Comparison of ENCODE assay signal across 8 mouse cellular contexts in genomic region chr19:61265349-61266245, GRCm38 (mm10). TPM values are rescaled to one million over a fixed set of nuclear protein-coding genes. Genes with fewer than 3 reads are reported as not detected.
A peak's percentile ranks its signal among the peaks of the same experiment; 100 is the strongest.
DNase-seq lines count a peak whose midpoint lies in the region; ATAC-seq lines count a peak whose summit lies in the region.

No protein-coding gene starts in this region.

- H3K36me3 ChIP-seq in hindbrain, embryonic 16.5 days (ENCODE audit: control insufficient read depth, insufficient read depth, low read length), result no peaks in the 10 kb centered on the region

- no peaks in the 10 kb centered on the region for H3K4me1 ChIP-seq in hindbrain, embryonic 16.5 days (ENCODE audit: control insufficient read depth, insufficient read depth, low read depth, low read length)

- H3K9me3 ChIP-seq in hindbrain, embryonic 16.5 days (ENCODE audit: control insufficient read depth, low read length), result no peaks in the 10 kb centered on the region

- H3K27ac ChIP-seq in hindbrain, embryonic 16.5 days (ENCODE audit: low read depth, low read length), result no peak overlapping the region

- peak; percentile 69 for ATAC-seq in hindbrain, embryonic 16.5 days
- peak; percentile 83 for ATAC-seq in megakaryocyte, adult 5-6 weeks (ENCODE audit: poor library complexity, severe bottlenecking)

- no peak overlapping the region for H3K4me2 ChIP-seq in hindbrain, embryonic 16.5 days (ENCODE audit: low read length)

- H3K4me3 ChIP-seq in hindbrain, embryonic 16.5 days (ENCODE audit: low read length), result no peak overlapping the region

- WGBS in hindbrain, embryonic 16.5 days, result 23% methylated on average over 3 of the region's 3 CpGs

- H3K9ac ChIP-seq in hindbrain, embryonic 16.5 days (ENCODE audit: low read depth, low read length), result no peak overlapping the region

- H3K27me3 ChIP-seq in hindbrain, embryonic 16.5 days (replicated peaks; ENCODE audit: control insufficient read depth, insufficient read depth, low read length), result no peaks in the 10 kb centered on the region

- peak; percentile 85 for DNase-seq in Muller cell, postnatal 12 days (ENCODE audit: inconsistent ontology term)
- DNase-seq in c-Kit-negative CD71-positive TER-119-positive erythroid progenitor cells, embryonic 14.5 days (ENCODE audit: low read depth, low spot score), result peak; percentile 70
- peak; percentile 84 for DNase-seq in forelimb bud, embryonic 11.5 days (ENCODE audit: low read depth, low spot score)
- DNase-seq in left cerebral cortex, adult 11 months (ENCODE audit: low spot score), result peak; percentile 60
- DNase-seq in right cerebral cortex, postnatal 10 days (ENCODE audit: low spot score in 2 of 2), result peak; percentile 86 to 87
- peak; percentile 65 to 83 for DNase-seq in urinary bladder, postnatal 4 days (ENCODE audit: low spot score in 2 of 2)

RNA-seq across cellular contexts. Expression of gene Gm21060, which starts 31.3 kb away (rescaled TPM):
- not detected in 2 replicates for polyA plus RNA-seq in hindbrain, embryonic 16.5 days (2015; fragmentation: Nextera tagmentation; extraction: Ambion mirVana)
- total RNA-seq in megakaryocyte, adult 5-6 weeks (2015), result not detected in 2 replicates
- total RNA-seq in megakaryocyte, adult 5-6 weeks (2017), result not detected in 2 replicates

RNA-seq across cellular contexts. Expression of gene Csf2ra, which starts 37.4 kb away (rescaled TPM):
- polyA plus RNA-seq in hindbrain, embryonic 16.5 days (2015; fragmentation: Nextera tagmentation; extraction: Ambion mirVana), result 67.9 and 69.4 TPM in 2 replicates
- total RNA-seq in megakaryocyte, adult 5-6 weeks (2015), result 415 and 460 TPM in 2 replicates
- 114 and 125 TPM in 2 replicates for total RNA-seq in megakaryocyte, adult 5-6 weeks (2017)
